24 mouse cellular contexts compared by ENCODE assay signal in genomic region chr17:86354101-86354500, GRCm38 (mm10).
DNase-seq lines count a peak whose midpoint lies in the region; ATAC-seq and TF ChIP-seq lines count a peak whose summit lies in the region.
"Had no signal": no experiment of that assay in that cellular context is flagged by ENCODE, and none has a peak within 500 bp of the region (broad histone marks: within the 10 kb centered on the region; RNA-seq: fewer than 3 reads in every experiment).

No protein-coding gene starts in this region.

- peaks cover 3% of the 10 kb centered on the region; the same call in 1 of the 2 replicates for H3K4me1 ChIP-seq in small intestine, adult 2 months (ENCODE audit: control insufficient read depth, insufficient read depth, insufficient read length, low read length)

- no peaks in the 10 kb centered on the region for H3K36me3 ChIP-seq in small intestine, adult 2 months (ENCODE audit: control insufficient read depth, insufficient read depth, low read length)
- H3K36me3 ChIP-seq: embryonic facial prominence, embryonic 13.5 days; hindbrain, embryonic 12.5 days; kidney, embryonic 15.5 days; midbrain, embryonic 13.5 days had no signal

- TF ChIP-seq POLR2A in small intestine, adult 2 months (IDR thresholded peaks at IDR 0.05; ENCODE audit: low read depth, low read length): no peak

- peak; percentile 31 for ATAC-seq in CD4-positive, CD25-positive, alpha-beta regulatory T cell, adult 4 months
- ATAC-seq in common myeloid progenitor, adult 5-6 weeks (replicated peaks; ENCODE audit: low read depth, poor library complexity, severe bottlenecking): peak; percentile 43
- ATAC-seq: midbrain, embryonic 13.5 days had no signal

- no peak overlapping the region for H3K4me3 ChIP-seq in layer of hippocampus, adult 2 months
- no peak overlapping the region for H3K4me3 ChIP-seq in small intestine, adult 2 months (ENCODE audit: low read depth, low read length)
- H3K4me3 ChIP-seq: embryonic facial prominence, embryonic 13.5 days; erythroblast, embryonic 14.5 days; hindbrain, embryonic 12.5 days; kidney, embryonic 15.5 days; midbrain, embryonic 13.5 days had no signal

- TF ChIP-seq CTCF in layer of hippocampus, adult 2 months (conservative IDR thresholded peaks at IDR 0.05): no peak
- no peak for TF ChIP-seq CTCF in small intestine, adult 2 months (IDR thresholded peaks at IDR 0.05; ENCODE audit: extremely low read depth, insufficient read length, insufficient replicate concordance, low read depth, low read length)

- 76% methylated on average over 4 of the region's 4 CpGs for WGBS in small intestine, adult 2 months

- peak overlapping the region; percentile 76 for H3K27ac ChIP-seq in layer of hippocampus, adult 2 months
- 0 out of 2 replicates have a peak overlapping the region, but pooled peaks have one; percentile 6 for H3K27ac ChIP-seq in small intestine, adult 2 months (ENCODE audit: insufficient read depth, low read depth, low read length)
- H3K27ac ChIP-seq: embryonic facial prominence, embryonic 13.5 days; hindbrain, embryonic 12.5 days; kidney, embryonic 15.5 days; midbrain, embryonic 13.5 days; stomach, postnatal 0 days had no signal

- no peaks in the 10 kb centered on the region for H3K27me3 ChIP-seq in small intestine, adult 2 months (ENCODE audit: control insufficient read depth, insufficient read depth, low read length)
- H3K27me3 ChIP-seq: embryonic facial prominence, embryonic 13.5 days; hindbrain, embryonic 12.5 days; kidney, embryonic 15.5 days; midbrain, embryonic 13.5 days had no signal

- DNase-seq in layer of hippocampus, adult 2 months (ENCODE audit: low spot score in 2 of 2): no peak
- DNase-seq in layer of hippocampus, postnatal 36 days: no peak
- DNase-seq in urinary bladder, postnatal 10 days (ENCODE audit: low spot score): no peak
- DNase-seq in heart, postnatal 4 days: no peak
- DNase-seq: embryo, embryonic 11 days; gastrocnemius, postnatal 10 days; heart, adult 11 months; heart, postnatal 10 days; kidney, adult 11 months; kidney, postnatal 36 days; layer of hippocampus, adult 9-11 months; lung, adult 18-20 months; lung, postnatal 10 days; retina, postnatal 1 day; right cerebral cortex, postnatal 25 days had no signal
